Mouse (Mus musculus) G1E (cell line): ENCODE measurements at regions not wholly inside any gene's neighbourhood (a gene's known extent, or its start where the extent isn't known, plus 50 kb on each side); places are given as distances from the start of the nearest gene placed in this dataset.

Experiments used
- ATAC-seq: 2 replicates; pipeline ENCODE4 v1.8.0; 2016; ENCODE audit warnings: mild to moderate bottlenecking; ENCODE audit not compliant: insufficient number of reproducible peaks, poor library complexity, low FRiP score, severe bottlenecking; ENCODE audit errors: extremely low read depth
- DNase-seq: peaks from one replicate; pipeline ENCODE4 v3.0.0; 2012; ENCODE audit warnings: low spot score
- H3K27me3 ChIP-seq: 2 replicates; pipeline ENCODE4 v1.6.1; 2012; ENCODE audit warnings: mild to moderate bottlenecking, low read length, inconsistent platforms; ENCODE audit not compliant: insufficient read depth
- H3K36me3 ChIP-seq: replicated peaks from 2 replicates; pipeline ENCODE3; 2012; ENCODE audit warnings: mild to moderate bottlenecking, inconsistent platforms
- H3K4me1 ChIP-seq: 2 replicates; pipeline ENCODE4 v1.6.1; 2012; ENCODE audit warnings: low read depth, low read length, inconsistent platforms, mixed read lengths; ENCODE audit not compliant: insufficient read depth
- H3K4me3 ChIP-seq: 2 replicates; pipeline ENCODE4 v1.5.1; 2012; ENCODE audit warnings: low read depth, mild to moderate bottlenecking, inconsistent platforms, low read length, moderate library complexity, mixed read lengths
- H3K9me3 ChIP-seq: replicated peaks from 2 replicates; pipeline ENCODE4 v1.6.1; 2012; ENCODE audit warnings: inconsistent platforms
- CTCF ChIP-seq: IDR thresholded peaks from 2 replicates; pipeline ENCODE4 v1.5.1; 2012; ENCODE audit warnings: low read depth, low read length, inconsistent platforms, mixed read lengths
- GATA1 ChIP-seq: IDR thresholded peaks from 2 replicates; pipeline ENCODE4 v1.6.1; 2012; ENCODE audit warnings: borderline replicate concordance, low read length, inconsistent platforms, mixed read lengths
- GATA2 ChIP-seq: IDR thresholded peaks from 2 replicates; pipeline ENCODE4 v1.6.1; 2012; ENCODE audit warnings: low read depth, low read length, inconsistent platforms, borderline replicate concordance
- POLR2AphosphoS5 ChIP-seq: IDR thresholded peaks from 2 replicates; pipeline ENCODE4 v1.6.1; 2012; ENCODE audit warnings: low read depth, low read length, inconsistent platforms; ENCODE audit not compliant: insufficient replicate concordance
- TAL1 ChIP-seq: conservative IDR thresholded peaks from 2 replicates; pipeline ENCODE4 v1.6.1; 2012; ENCODE audit warnings: low read depth, low read length, inconsistent platforms, mixed read lengths

- 0 out of 2 replicates have a peak, but pooled peaks cover under 1% of the 10 kb centered on the region for H3K9me3 ChIP-seq
- no peak overlapping the region for H3K4me3 ChIP-seq
- no peaks in the 10 kb centered on the region for H3K36me3 ChIP-seq
- DNase-seq, result no peak
- H3K4me1 ChIP-seq, result no peaks in the 10 kb centered on the region
- no peak for TF ChIP-seq CTCF
- TF ChIP-seq POLR2AphosphoS5, result no peak
- no peak for ATAC-seq
- no peaks in the 10 kb centered on the region; the same call in 1 of the 2 replicates for H3K27me3 ChIP-seq
These were observed 415.3 kb downstream of the Plekhb2 start for GRCm38 (mm10) chr1:35265125-35265524.

DNA sequence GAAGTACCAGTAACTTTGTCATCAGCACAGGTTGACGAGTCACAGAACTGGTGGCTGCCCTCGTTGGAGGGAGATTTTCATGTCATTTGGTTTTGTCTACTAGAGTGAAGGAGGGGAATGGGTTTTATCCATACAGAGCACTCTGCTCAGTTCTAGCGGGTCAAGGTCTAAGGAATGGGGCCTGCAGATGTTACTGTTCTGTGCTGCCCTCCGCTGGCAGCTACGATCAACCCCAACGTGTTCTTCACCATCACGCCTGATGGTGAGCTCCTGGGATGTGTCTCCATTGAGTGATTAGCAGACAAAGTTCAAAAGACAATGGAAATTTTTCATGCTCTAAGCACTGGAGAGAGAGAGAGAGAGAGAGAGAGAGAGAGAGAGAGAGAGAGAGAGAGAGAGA, 416.9 kb downstream of the Plekhb2 start:
- Histone ChIP-seq H3K4me3 (no peak overlapping the region), H3K9me3 (no peaks in the 10 kb centered on the region), H3K4me1 (no peaks in the 10 kb centered on the region), H3K36me3 (no peaks in the 10 kb centered on the region), H3K27me3 (no peaks in the 10 kb centered on the region; the same call in 1 of the 2 replicates)
- ATAC-seq (no peak), DNase-seq (no peak)
- TF ChIP-seq CTCF, result no peak

DNA sequence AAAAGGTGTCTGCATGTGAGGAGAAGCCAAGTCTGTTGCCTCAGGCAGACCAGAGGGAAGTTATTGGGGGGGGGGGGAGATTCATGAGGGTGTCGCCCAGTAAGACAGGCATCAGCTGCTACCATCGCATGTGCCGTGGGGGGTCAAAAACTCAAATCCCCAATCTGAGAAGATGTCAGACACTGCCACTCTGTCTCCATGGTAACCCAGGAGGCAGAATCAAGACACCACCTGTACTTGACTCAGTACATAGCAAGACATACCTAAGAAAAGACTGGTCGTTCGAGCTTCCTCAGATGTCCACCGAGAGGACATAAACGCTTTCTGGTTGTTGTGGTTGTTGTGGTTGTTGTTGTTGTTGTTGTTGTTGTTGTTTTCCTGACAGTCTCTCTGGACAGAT, 418.1 kb downstream of the Plekhb2 start:
- DNase-seq (no peak), ATAC-seq (no peak)
- no peaks in the 10 kb centered on the region; the same call in 1 of the 2 replicates for H3K27me3 ChIP-seq
- TF ChIP-seq CTCF (no peak), POLR2AphosphoS5 (no peak), TAL1 (no peak), GATA2 (no peak), GATA1 (no peak)
- no peaks in the 10 kb centered on the region for H3K36me3 ChIP-seq
- H3K9me3 ChIP-seq, result no peaks in the 10 kb centered on the region
- H3K4me1 ChIP-seq, result no peaks in the 10 kb centered on the region
- no peak overlapping the region for H3K4me3 ChIP-seq

- TF ChIP-seq GATA2, result no peak
- TF ChIP-seq CTCF, result no peak
- no peak for TF ChIP-seq POLR2AphosphoS5
- no peak for TF ChIP-seq TAL1
- TF ChIP-seq GATA1, result no peak
- DNase-seq (no peak), ATAC-seq (no peak)
- Histone ChIP-seq H3K4me3 (no peak overlapping the region), H3K27me3 (no peaks in the 10 kb centered on the region), H3K4me1 (no peaks in the 10 kb centered on the region), H3K36me3 (no peaks in the 10 kb centered on the region), H3K9me3 (no peaks in the 10 kb centered on the region)
These were observed 425.2 kb downstream of the Plekhb2 start for GRCm38 (mm10) chr1:35274978-35275377.
